Comparison of ENCODE assay signal across 30 mouse cellular contexts in the genomic region with DNA sequence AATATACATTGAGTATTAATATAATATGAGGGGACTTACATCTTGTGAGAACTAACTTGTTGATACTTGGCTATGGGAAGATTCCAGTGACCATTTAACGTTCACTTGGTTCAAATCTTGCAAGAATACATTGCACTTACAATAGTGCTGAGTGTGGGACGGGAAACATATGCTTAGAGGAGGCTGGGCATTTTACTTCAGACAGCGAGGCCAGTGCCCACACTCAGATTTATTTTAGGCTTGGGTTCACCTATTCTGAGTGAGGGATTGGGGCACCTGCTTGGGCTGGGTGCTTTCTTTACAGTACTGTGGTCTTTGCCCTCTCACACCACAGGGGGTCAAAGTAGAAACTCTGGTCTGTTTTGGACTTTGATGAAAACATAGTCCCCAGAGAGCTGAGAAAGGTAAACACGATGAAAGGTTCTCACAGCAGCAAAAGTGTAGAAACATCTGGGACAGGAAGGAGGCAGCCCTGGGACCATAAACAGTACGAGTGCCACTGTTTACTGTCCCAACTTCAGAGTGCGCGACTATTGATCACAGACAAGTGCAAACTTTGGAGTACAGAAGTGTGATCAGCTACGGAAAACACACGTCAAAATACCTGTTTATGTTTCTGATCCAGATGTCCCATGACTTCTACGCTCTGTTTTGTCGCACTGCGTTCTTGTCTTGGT. TPM values are rescaled to one million over a fixed set of nuclear protein-coding genes. Genes with fewer than 3 reads are reported as not detected.
A peak's percentile ranks its signal among the peaks of the same experiment; 100 is the strongest.
DNase-seq lines count a peak whose midpoint lies in the region; ATAC-seq and TF ChIP-seq lines count a peak whose summit lies in the region.
"Had no signal": no experiment of that assay in that cellular context is flagged by ENCODE, and none has a peak within 500 bp of the region (broad histone marks: within the 10 kb centered on the region; RNA-seq: fewer than 3 reads in every experiment).

No protein-coding gene starts in this region.

- no peak overlapping the region for H3K4me2 ChIP-seq in liver, postnatal 0 days (ENCODE audit: low read depth, low read length)
- H3K4me2 ChIP-seq: heart, embryonic 12.5 days; hindbrain, embryonic 15.5 days; midbrain, embryonic 12.5 days; stomach, embryonic 15.5 days had no signal

- 0 out of 2 replicates have a peak overlapping the region, but pooled peaks have one; percentile 2 for H3K9ac ChIP-seq in liver, postnatal 0 days (replicated peaks)
- H3K9ac ChIP-seq: heart, embryonic 12.5 days; hindbrain, embryonic 15.5 days; midbrain, embryonic 12.5 days; stomach, embryonic 15.5 days had no signal

- 78% methylated on average over 12 of the region's 12 CpGs for WGBS in kidney, adult 2 months
- 58% methylated on average over 12 of the region's 12 CpGs for WGBS in liver, postnatal 0 days (ENCODE audit: insufficient replicate concordance)

- TF ChIP-seq EP300 in liver, postnatal 0 days (IDR thresholded peaks at IDR 0.05; ENCODE audit: low read depth) = peak; percentile 73

- H3K4me1 ChIP-seq in kidney, adult 2 months (ENCODE audit: control insufficient read depth, insufficient read depth, low read length) = no peaks in the 10 kb centered on the region
- no peaks in the 10 kb centered on the region for H3K4me1 ChIP-seq in liver, postnatal 0 days (ENCODE audit: insufficient read depth)
- H3K4me1 ChIP-seq: heart, embryonic 12.5 days; hindbrain, embryonic 15.5 days; megakaryocyte, embryonic 14.5 days; midbrain, embryonic 12.5 days; stomach, embryonic 15.5 days had no signal

- peak; percentile 87 for ATAC-seq in liver, postnatal 0 days
- ATAC-seq: CD4-positive, CD25-positive, alpha-beta regulatory T cell, adult 4 months; forebrain, embryonic 16.5 days; lung, postnatal 0 days had no signal

- TF ChIP-seq POLR2A in kidney, adult 2 months (IDR thresholded peaks at IDR 0.05; ENCODE audit: low read depth, low read length) = no peak

- no peaks in the 10 kb centered on the region for H3K27me3 ChIP-seq in kidney, adult 2 months (replicated peaks; ENCODE audit: control insufficient read depth, insufficient read depth, low read length)
- no peaks in the 10 kb centered on the region for H3K27me3 ChIP-seq in liver, postnatal 0 days (ENCODE audit: insufficient read depth, low read length)
- H3K27me3 ChIP-seq: heart, embryonic 12.5 days; hindbrain, embryonic 15.5 days; megakaryocyte, embryonic 14.5 days; midbrain, embryonic 12.5 days; stomach, embryonic 15.5 days had no signal

- H3K27ac ChIP-seq in kidney, adult 2 months (ENCODE audit: insufficient read depth, low read depth, low read length) = no peak overlapping the region
- H3K27ac ChIP-seq in liver, postnatal 0 days (ENCODE audit: low read depth) = peak overlapping the region; percentile 75
- H3K27ac ChIP-seq: gastrocnemius, adult 2 months; heart, adult 2 months; hindbrain, embryonic 15.5 days; midbrain, embryonic 12.5 days; stomach, embryonic 15.5 days had no signal

- no peaks in the 10 kb centered on the region for H3K36me3 ChIP-seq in kidney, adult 2 months (ENCODE audit: control insufficient read depth, insufficient read depth, low read length)
- no peaks in the 10 kb centered on the region for H3K36me3 ChIP-seq in liver, postnatal 0 days (replicated peaks; ENCODE audit: insufficient read depth, low read length)
- H3K36me3 ChIP-seq: heart, embryonic 12.5 days; hindbrain, embryonic 15.5 days; midbrain, embryonic 12.5 days; stomach, embryonic 15.5 days had no signal

- no peak for TF ChIP-seq CTCF in kidney, adult 2 months (conservative IDR thresholded peaks at IDR 0.05; ENCODE audit: insufficient read depth, insufficient read length, low read depth, low read length)
- no peak for TF ChIP-seq CTCF in liver, postnatal 0 days (IDR thresholded peaks at IDR 0.05; ENCODE audit: low read depth)

- H3K9me3 ChIP-seq in liver, postnatal 0 days (ENCODE audit: low read length) = no peaks in the 10 kb centered on the region
- H3K9me3 ChIP-seq: heart, embryonic 12.5 days; hindbrain, embryonic 15.5 days; megakaryocyte, embryonic 14.5 days; stomach, embryonic 15.5 days had no signal

- no peak overlapping the region for H3K4me3 ChIP-seq in kidney, adult 2 months (ENCODE audit: insufficient read depth, low read depth, low read length)
- H3K4me3 ChIP-seq in liver, postnatal 0 days (ENCODE audit: low read depth, low read length) = peak overlapping the region; percentile 32
- H3K4me3 ChIP-seq: erythroblast, embryonic 14.5 days; gastrocnemius, adult 2 months; heart, adult 2 months; heart, embryonic 12.5 days; hindbrain, embryonic 15.5 days; megakaryocyte, embryonic 14.5 days; midbrain, embryonic 12.5 days; stomach, embryonic 15.5 days had no signal

- peak; percentile 7 for DNase-seq in kidney, adult 2 months
- DNase-seq in kidney, postnatal 25 days = no peak
- peak; percentile 12 for DNase-seq in testis, postnatal 10 days (ENCODE audit: low spot score)
- DNase-seq in testis, postnatal 14 days (ENCODE audit: low spot score) = no peak
- DNase-seq in liver, postnatal 0 days = peak; percentile 55
- no peak for DNase-seq in left cerebral cortex, adult 11 months (ENCODE audit: low spot score)
- no peak for DNase-seq in cerebellum, adult 11-12 months
- DNase-seq: adrenal gland, postnatal 14 days; cerebellum, adult 2 months; cerebellum, postnatal 14 days; gastrocnemius, adult 2 months; gastrocnemius, postnatal 36 days; heart, adult 2 months; kidney, adult 18-20 months; kidney, postnatal 10 days; layer of hippocampus, adult 9-11 months; lung, adult 18-20 months; lung, postnatal 4 days; right cerebral cortex, postnatal 14 days; thymus, adult 2 months; thymus, postnatal 36 days had no signal

RNA-seq across cellular contexts. Expression of gene Ppp1r3g, which starts 0.9 kb away (rescaled TPM):
- 0.03 TPM in 1 of 2 replicates, not detected in the other for polyA plus RNA-seq in kidney, adult 2 months (2012; rRNA removed)
- polyA plus RNA-seq in liver, postnatal 0 days (2015; fragmentation: Nextera tagmentation; extraction: Ambion mirVana) = 2.2 and 4.3 TPM in 2 replicates
- polyA plus RNA-seq: CD4-positive, CD25-positive, alpha-beta regulatory T cell, adult 4 months; erythroblast, embryonic 14.5 days; thymus, adult 2 months had no signal

RNA-seq across cellular contexts. Expression of gene Rpp40, which starts 53.4 kb away (rescaled TPM):
- polyA plus RNA-seq in kidney, adult 2 months (2012; rRNA removed) = 5.0 and 6.6 TPM in 2 replicates
- polyA plus RNA-seq in liver, postnatal 0 days (2015; fragmentation: Nextera tagmentation; extraction: Ambion mirVana) = 7.8 and 11.3 TPM in 2 replicates

Comparison
In these comparisons a context has a peak if more than half of its experiments do, and no peak if none do; other contexts are left out.
1. DNase-seq: peak in kidney, adult 2 months (single experiment), testis, postnatal 10 days (single experiment) and liver, postnatal 0 days (single experiment); none in kidney, postnatal 25 days (0 of 2), testis, postnatal 14 days (single experiment), left cerebral cortex, adult 11 months (single experiment) and cerebellum, adult 11-12 months (single experiment).